Mouse (Mus musculus): ENCODE data around the gene Scn4a. TPM values are rescaled to one million over a fixed set of nuclear protein-coding genes. Genes with fewer than 3 reads are reported as not detected.

Gene Scn4a
- polyA plus RNA-seq, 1 experiment from 2014 or later, result 0.75 TPM

GRCm38 (mm10) chr11:106329128-106329527 lies 24.0 kb downstream of the Scn4a start:
- H3K9me3 ChIP-seq (replicated peaks), result no peaks in the 10 kb centered on the region
- no peak overlapping the region for H3K27ac ChIP-seq
- H3K4me1 ChIP-seq, result peaks cover 41% of the 10 kb centered on the region
- no peak overlapping the region for H3K4me2 ChIP-seq
- no peaks in the 10 kb centered on the region for H3K36me3 ChIP-seq
- H3K4me3 ChIP-seq (replicated peaks), result no peak overlapping the region
- no peaks in the 10 kb centered on the region for H3K27me3 ChIP-seq
- H3K9ac ChIP-seq, result no peak overlapping the region
- WGBS, result 51% methylated on average over 6 of the region's 6 CpGs
- no peak for ATAC-seq (replicated peaks; ENCODE audit: low FRiP score)

DNA sequence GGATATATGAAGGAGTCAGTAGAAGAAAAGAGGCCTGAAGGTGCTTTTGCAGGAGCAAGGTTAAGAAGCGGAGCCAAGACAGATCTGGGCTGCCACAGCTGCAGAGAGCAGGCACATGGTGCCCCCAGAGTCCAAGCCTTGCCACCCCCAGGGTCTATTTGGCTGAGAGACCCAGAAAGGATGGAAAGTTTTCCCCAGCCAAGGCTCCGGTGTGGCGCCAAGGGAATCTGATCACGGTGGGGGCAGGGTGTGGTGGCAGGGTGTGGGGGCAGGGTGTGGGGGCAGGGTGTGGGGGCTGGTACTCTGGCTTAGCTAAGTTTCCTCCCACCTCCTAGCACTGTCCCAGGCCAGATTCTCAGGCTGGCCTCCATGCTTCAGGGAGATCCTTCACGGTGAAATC lies 24.6 kb downstream of the Scn4a start:
- H3K4me1 ChIP-seq, result peaks cover 41% of the 10 kb centered on the region
- no peak overlapping the region for H3K4me2 ChIP-seq
- no peaks in the 10 kb centered on the region for H3K36me3 ChIP-seq
- ATAC-seq (replicated peaks; ENCODE audit: low FRiP score), result no peak
- H3K4me3 ChIP-seq (replicated peaks), result no peak overlapping the region
- no peaks in the 10 kb centered on the region for H3K27me3 ChIP-seq
- no peak overlapping the region for H3K9ac ChIP-seq
- 36% methylated on average over 5 of the region's 5 CpGs for WGBS
- no peak overlapping the region for H3K27ac ChIP-seq
- no peaks in the 10 kb centered on the region for H3K9me3 ChIP-seq (replicated peaks)

DNA sequence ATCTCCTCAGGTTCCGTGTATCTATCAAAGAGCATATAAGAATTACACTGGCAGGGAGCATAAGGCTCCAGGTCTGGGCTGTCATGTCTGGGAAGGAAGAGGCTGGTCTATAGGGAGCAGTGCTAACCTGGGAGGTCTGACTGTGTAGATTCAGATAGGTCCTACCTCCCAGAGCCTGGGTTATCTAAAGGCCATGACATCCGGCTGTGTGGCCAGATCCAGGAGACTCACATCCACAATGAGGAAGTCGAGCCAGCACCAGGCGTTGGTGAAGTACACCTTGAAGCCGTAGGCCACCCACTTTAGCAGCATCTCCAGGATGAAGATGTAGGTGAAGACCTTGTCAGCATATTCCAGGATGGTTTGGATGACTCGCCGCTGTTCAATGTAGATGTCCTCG lies 26.6 kb downstream of the Scn4a start:
- Histone ChIP-seq H3K27ac (no peak overlapping the region), H3K9ac (no peak overlapping the region), H3K4me3 (replicated peaks) (no peak overlapping the region), H3K4me1 (peaks cover 39% of the 10 kb centered on the region), H3K27me3 (no peaks in the 10 kb centered on the region), H3K36me3 (no peaks in the 10 kb centered on the region), H3K9me3 (replicated peaks) (no peaks in the 10 kb centered on the region), H3K4me2 (no peak overlapping the region)
- no peak for ATAC-seq (replicated peaks; ENCODE audit: low FRiP score)
- WGBS, result 87% methylated on average over 8 of the region's 8 CpGs

GRCm38 (mm10) chr11:106325566-106326206 lies 27.4 kb downstream of the Scn4a start:
- no peak overlapping the region for H3K9ac ChIP-seq
- H3K4me3 ChIP-seq (replicated peaks), result no peak overlapping the region
- no peaks in the 10 kb centered on the region for H3K36me3 ChIP-seq
- H3K9me3 ChIP-seq (replicated peaks), result no peaks in the 10 kb centered on the region
- no peak overlapping the region for H3K4me2 ChIP-seq
- H3K27me3 ChIP-seq, result no peaks in the 10 kb centered on the region
- H3K4me1 ChIP-seq, result peaks cover 39% of the 10 kb centered on the region
- peak overlapping the region; percentile 88 for H3K27ac ChIP-seq
- peak; percentile 3; the same call in 1 of the 2 replicates for ATAC-seq (replicated peaks; ENCODE audit: low FRiP score)
- 64% methylated on average over 8 of the region's 8 CpGs for WGBS

GRCm38 (mm10) chr11:106324858-106325257 lies 28.2 kb downstream of the Scn4a start:
- H3K4me3 ChIP-seq (replicated peaks), result no peak overlapping the region
- H3K4me1 ChIP-seq, result peaks cover 39% of the 10 kb centered on the region
- 28% methylated on average over 5 of the region's 5 CpGs for WGBS
- no peaks in the 10 kb centered on the region for H3K27me3 ChIP-seq
- no peaks in the 10 kb centered on the region for H3K36me3 ChIP-seq
- H3K9me3 ChIP-seq (replicated peaks), result no peaks in the 10 kb centered on the region
- peak; percentile 74 for ATAC-seq (replicated peaks; ENCODE audit: low FRiP score)
- peak overlapping the region; percentile 88 for H3K27ac ChIP-seq
- H3K4me2 ChIP-seq, result peak overlapping the region; percentile 23
- no peak overlapping the region for H3K9ac ChIP-seq

DNA sequence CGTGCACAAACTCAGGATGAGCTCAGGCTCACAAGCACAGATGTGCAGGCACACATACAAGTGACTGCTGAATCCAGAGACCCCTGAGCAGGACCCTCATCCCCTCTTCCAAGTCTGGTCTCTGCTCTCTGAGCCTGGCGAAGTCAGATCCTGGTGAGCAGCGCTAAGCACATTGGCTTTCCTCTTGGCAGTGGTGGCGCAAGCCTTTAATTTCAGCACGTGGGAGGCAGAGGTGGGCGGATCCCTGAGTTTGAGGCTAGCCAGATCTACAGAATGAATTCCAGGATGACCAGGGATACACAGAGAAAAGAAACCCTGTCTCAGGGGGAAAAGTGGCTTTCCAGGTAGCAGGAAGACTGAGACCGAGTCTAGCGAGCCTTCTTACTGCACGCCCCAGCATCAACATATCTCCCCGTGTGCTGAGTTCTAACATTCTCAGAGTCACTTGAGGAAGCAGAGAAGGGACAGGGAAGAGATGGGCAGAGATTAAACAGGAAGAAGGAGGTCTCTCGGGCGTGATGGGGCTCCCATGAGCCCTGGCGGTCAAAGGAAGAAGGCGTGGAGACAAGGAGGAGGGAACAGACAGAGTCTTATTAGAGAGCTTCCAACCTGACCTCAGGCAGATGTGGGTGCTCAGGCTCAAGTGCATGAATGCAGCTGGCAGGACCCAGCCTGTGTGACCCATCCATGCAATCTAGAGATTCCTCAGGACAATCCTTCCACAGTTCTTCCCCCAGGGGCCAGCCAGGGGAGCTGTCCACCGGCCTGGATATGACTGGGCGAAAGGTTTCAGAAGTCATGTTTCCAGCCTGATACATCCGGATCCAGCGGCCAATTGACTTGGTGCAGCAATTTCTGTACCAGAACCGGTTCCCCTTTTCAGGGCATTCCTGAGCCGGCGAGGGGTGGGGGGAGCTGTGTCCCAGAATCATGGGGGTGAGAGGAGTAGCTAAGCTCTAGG lies 34.4 kb downstream of the Scn4a start:
- peaks cover 31% of the 10 kb centered on the region for H3K4me1 ChIP-seq
- WGBS, result 65% methylated on average over 21 of the region's 21 CpGs
- H3K27me3 ChIP-seq, result no peaks in the 10 kb centered on the region
- no peaks in the 10 kb centered on the region for H3K9me3 ChIP-seq (replicated peaks)
- no peak overlapping the region for H3K4me3 ChIP-seq (replicated peaks)
- H3K36me3 ChIP-seq, result no peaks in the 10 kb centered on the region
- H3K4me2 ChIP-seq, result no peak overlapping the region
- ATAC-seq (replicated peaks; ENCODE audit: low FRiP score), result no peak
- H3K9ac ChIP-seq, result no peak overlapping the region
- H3K27ac ChIP-seq, result peak overlapping the region; percentile 24

DNA sequence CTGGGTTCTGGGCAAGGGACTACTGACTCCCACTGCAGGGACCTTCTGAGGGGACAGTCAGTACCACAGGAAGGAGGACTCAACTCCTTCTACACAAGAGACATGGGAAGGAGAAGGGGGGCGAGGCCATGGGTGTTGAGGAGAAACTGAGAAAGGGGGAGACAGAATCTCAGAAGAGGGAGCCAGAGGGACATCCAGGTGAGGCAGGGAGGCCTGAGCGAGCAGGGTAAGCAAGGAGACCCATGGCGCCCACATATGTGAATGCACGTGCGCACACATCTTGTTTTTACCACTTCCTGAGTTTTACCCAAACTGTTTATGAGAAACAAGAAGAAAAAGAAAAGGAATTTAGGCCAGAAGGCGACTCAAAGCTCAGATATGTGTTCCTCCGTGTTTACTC lies 35.3 kb downstream of the Scn4a start:
- Histone ChIP-seq H3K36me3 (no peaks in the 10 kb centered on the region), H3K4me2 (no peak overlapping the region), H3K4me1 (peaks cover 39% of the 10 kb centered on the region), H3K9me3 (replicated peaks) (no peaks in the 10 kb centered on the region), H3K9ac (no peak overlapping the region), H3K27me3 (no peaks in the 10 kb centered on the region), H3K27ac (no peak overlapping the region), H3K4me3 (replicated peaks) (no peak overlapping the region)
- WGBS, result 89% methylated on average over 7 of the region's 7 CpGs
- no peak for ATAC-seq (replicated peaks; ENCODE audit: low FRiP score)

DNA sequence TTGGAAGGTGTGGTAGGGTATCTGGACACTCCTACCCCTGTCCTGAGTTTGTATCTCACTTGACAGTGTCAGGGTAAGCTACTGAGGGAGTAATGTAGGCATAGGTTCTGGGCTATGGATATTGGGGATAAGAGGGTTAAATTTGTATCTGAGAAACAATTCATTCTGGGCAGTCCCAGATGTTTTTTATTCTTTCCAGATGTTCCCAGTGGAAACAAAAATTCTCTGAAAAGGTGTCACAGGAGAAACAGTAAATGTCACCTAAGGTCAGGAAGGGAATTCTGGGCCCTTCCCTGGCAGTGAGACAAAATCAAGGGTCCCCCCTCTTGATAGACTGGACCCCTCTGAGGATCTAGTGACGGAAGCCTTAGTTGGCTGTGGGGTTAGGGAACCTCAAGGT lies 36.7 kb downstream of the Scn4a start:
- Histone ChIP-seq H3K9me3 (replicated peaks) (no peaks in the 10 kb centered on the region), H3K4me2 (no peak overlapping the region), H3K4me1 (peaks cover 39% of the 10 kb centered on the region), H3K27me3 (no peaks in the 10 kb centered on the region), H3K9ac (no peak overlapping the region), H3K27ac (no peak overlapping the region), H3K4me3 (replicated peaks) (no peak overlapping the region), H3K36me3 (no peaks in the 10 kb centered on the region)
- no peak for ATAC-seq (replicated peaks; ENCODE audit: low FRiP score)
- WGBS, result 60% methylated on average over 1 of the region's 1 CpGs

- Histone ChIP-seq H3K27me3 (no peaks in the 10 kb centered on the region), H3K9me3 (replicated peaks) (no peaks in the 10 kb centered on the region), H3K4me1 (peaks cover 36% of the 10 kb centered on the region), H3K36me3 (no peaks in the 10 kb centered on the region), H3K27ac (peak within 1 kb of the TSS; percentile 70), H3K9ac (no peak within 1 kb of the TSS), H3K4me3 (replicated peaks) (no peak within 1 kb of the TSS), H3K4me2 (peak within 1 kb of the TSS; percentile 36)
- no peak; the same call in 1 of the 2 replicates for ATAC-seq (replicated peaks; ENCODE audit: low FRiP score)
- WGBS, result 24% methylated on average over 9 of the region's 9 CpGs
Observed at GRCm38 (mm10) chr11:106314333-106314812, 38.7 kb downstream of the Scn4a start, which contains the start of gene Cd79b. Gene Cd79b (minus strand): TSS chr11:106314762.

- WGBS, result 26% methylated on average over 5 of the region's 5 CpGs
Observed at GRCm38 (mm10) chr11:106313533-106313932, 39.6 kb downstream of the Scn4a start.

GRCm38 (mm10) chr11:106310123-106310522 lies 43.0 kb downstream of the Scn4a start:
- no peak overlapping the region for H3K9ac ChIP-seq
- no peaks in the 10 kb centered on the region for H3K27me3 ChIP-seq
- peaks cover 45% of the 10 kb centered on the region for H3K4me1 ChIP-seq
- WGBS, result 73% methylated on average over 5 of the region's 5 CpGs
- ATAC-seq (replicated peaks; ENCODE audit: low FRiP score), result no peak
- no peaks in the 10 kb centered on the region for H3K36me3 ChIP-seq
- no peaks in the 10 kb centered on the region for H3K9me3 ChIP-seq (replicated peaks)
- no peak overlapping the region for H3K27ac ChIP-seq
- H3K4me2 ChIP-seq, result no peak overlapping the region
- no peak overlapping the region for H3K4me3 ChIP-seq (replicated peaks)

More at GRCm38 (mm10) chr11:106313533-106313932, 39.6 kb downstream of the Scn4a start:
- H3K4me1 ChIP-seq, result peaks cover 28% of the 10 kb centered on the region
- no peaks in the 10 kb centered on the region for H3K36me3 ChIP-seq
- H3K9me3 ChIP-seq (replicated peaks), result no peaks in the 10 kb centered on the region
- peak; percentile 62 for ATAC-seq (replicated peaks; ENCODE audit: low FRiP score)
- peak overlapping the region; percentile 70 for H3K27ac ChIP-seq
- H3K27me3 ChIP-seq, result no peaks in the 10 kb centered on the region
- H3K4me2 ChIP-seq, result peak overlapping the region; percentile 36
- no peak overlapping the region for H3K9ac ChIP-seq
- no peak overlapping the region for H3K4me3 ChIP-seq (replicated peaks)

GRCm38 (mm10) chr11:106308162-106308561 lies 44.9 kb downstream of the Scn4a start:
- Histone ChIP-seq H3K4me1 (peaks cover 26% of the 10 kb centered on the region), H3K27ac (peak overlapping the region; percentile 70), H3K36me3 (no peaks in the 10 kb centered on the region), H3K4me2 (peak overlapping the region; percentile 32), H3K27me3 (no peaks in the 10 kb centered on the region), H3K9me3 (replicated peaks) (no peaks in the 10 kb centered on the region), H3K4me3 (replicated peaks) (no peak overlapping the region), H3K9ac (no peak overlapping the region)
- WGBS, result 45% methylated on average over 11 of the region's 11 CpGs
- ATAC-seq (replicated peaks; ENCODE audit: low FRiP score), result 0 out of 2 replicates have a peak, but pooled peaks have one; percentile 23
